Mouse (Mus musculus): Measurements from ENCODE around the gene Nfia. TPM values are rescaled to one million over a fixed set of nuclear protein-coding genes. Genes with fewer than 3 reads are reported as not detected.

The Nfia gene
- polyA plus RNA-seq, 1 experiment = not detected

- Histone ChIP-seq H3K4me3 (ENCODE audit: insufficient read depth, low read depth, low read length) (no peak overlapping the region), H3K4me1 (ENCODE audit: control insufficient read depth, insufficient read depth, low read length) (no peaks in the 10 kb centered on the region), H3K27ac (ENCODE audit: insufficient read depth, low read depth, low read length) (peak overlapping the region; percentile 8)
- WGBS = 75% methylated on average over 8 of the region's 8 CpGs
- TF ChIP-seq CTCF (IDR thresholded peaks at IDR 0.05; ENCODE audit: insufficient read depth, low read depth, low read length) (no peak), POLR2A (IDR thresholded peaks at IDR 0.05; ENCODE audit: insufficient read depth, low read depth, low read length) (no peak)
These were observed 13.2 kb downstream of the Nfia start for GRCm38 (mm10) chr4:97785547-97786271.

DNA sequence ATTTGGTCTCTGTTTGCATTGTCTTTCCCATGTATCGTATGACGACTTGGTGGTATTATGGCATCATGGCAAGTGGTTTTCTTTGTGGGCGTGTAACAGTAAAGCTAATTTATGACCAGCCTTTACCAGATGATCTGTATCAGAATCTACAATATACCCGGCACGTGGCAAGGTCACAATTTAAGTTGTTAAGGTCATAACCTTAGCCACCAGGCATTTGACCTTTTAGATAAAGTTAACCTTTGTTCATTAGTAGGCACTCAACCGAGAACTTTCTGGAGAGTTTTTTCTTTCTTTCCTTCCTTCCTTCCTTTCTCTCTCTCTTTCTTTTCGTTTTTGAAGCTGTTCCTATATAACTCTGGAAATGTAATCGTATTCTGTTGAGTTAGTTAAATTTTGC, 14.0 kb downstream of the Nfia start:
- TF ChIP-seq CTCF (IDR thresholded peaks at IDR 0.05; ENCODE audit: insufficient read depth, low read depth, low read length) (no peak), POLR2A (IDR thresholded peaks at IDR 0.05; ENCODE audit: insufficient read depth, low read depth, low read length) (no peak)
- no peaks in the 10 kb centered on the region for H3K4me1 ChIP-seq (ENCODE audit: control insufficient read depth, insufficient read depth, low read length)
- no peak overlapping the region for H3K4me3 ChIP-seq (ENCODE audit: insufficient read depth, low read depth, low read length)
- WGBS = 87% methylated on average over 8 of the region's 8 CpGs
- H3K27ac ChIP-seq (ENCODE audit: insufficient read depth, low read depth, low read length) = no peak overlapping the region

DNA sequence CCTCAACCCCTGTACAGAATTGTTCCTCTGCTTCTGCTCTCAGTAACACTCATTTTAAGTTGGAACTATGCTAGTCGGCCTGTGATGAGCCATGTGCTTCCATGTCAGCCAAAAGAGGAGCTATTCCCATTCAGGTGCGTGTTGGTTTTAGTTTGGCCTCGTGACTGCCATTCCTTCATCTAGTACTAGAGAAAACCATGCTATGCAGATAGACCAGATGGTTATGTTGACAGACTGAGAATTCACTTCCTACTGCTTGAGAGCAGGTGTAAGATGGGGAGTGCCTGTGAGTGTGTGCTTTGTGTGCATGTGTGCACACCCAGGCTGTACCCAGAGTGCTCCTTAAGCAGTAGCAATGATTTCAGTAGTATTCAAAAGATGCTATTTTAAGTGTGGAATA, 15.0 kb downstream of the Nfia start:
- H3K4me1 ChIP-seq (ENCODE audit: control insufficient read depth, insufficient read depth, low read length) = no peaks in the 10 kb centered on the region
- H3K27ac ChIP-seq (ENCODE audit: insufficient read depth, low read depth, low read length) = no peak overlapping the region
- no peak for TF ChIP-seq CTCF (IDR thresholded peaks at IDR 0.05; ENCODE audit: insufficient read depth, low read depth, low read length)
- no peak for TF ChIP-seq POLR2A (IDR thresholded peaks at IDR 0.05; ENCODE audit: insufficient read depth, low read depth, low read length)
- 64% methylated on average over 3 of the region's 3 CpGs for WGBS
- no peak overlapping the region for H3K4me3 ChIP-seq (ENCODE audit: insufficient read depth, low read depth, low read length)

GRCm38 (mm10) chr4:97788537-97788936, 16.0 kb downstream of the Nfia start:
- 71% methylated on average over 4 of the region's 4 CpGs for WGBS
- Histone ChIP-seq H3K4me1 (ENCODE audit: control insufficient read depth, insufficient read depth, low read length) (no peaks in the 10 kb centered on the region), H3K27ac (ENCODE audit: insufficient read depth, low read depth, low read length) (no peak overlapping the region), H3K4me3 (ENCODE audit: insufficient read depth, low read depth, low read length) (no peak overlapping the region)
- TF ChIP-seq CTCF (IDR thresholded peaks at IDR 0.05; ENCODE audit: insufficient read depth, low read depth, low read length) = no peak
- TF ChIP-seq POLR2A (IDR thresholded peaks at IDR 0.05; ENCODE audit: insufficient read depth, low read depth, low read length) = no peak

- TF ChIP-seq POLR2A (IDR thresholded peaks at IDR 0.05; ENCODE audit: insufficient read depth, low read depth, low read length) (no peak), CTCF (IDR thresholded peaks at IDR 0.05; ENCODE audit: insufficient read depth, low read depth, low read length) (no peak)
- no peaks in the 10 kb centered on the region for H3K4me1 ChIP-seq (ENCODE audit: control insufficient read depth, insufficient read depth, low read length)
- no peak overlapping the region for H3K4me3 ChIP-seq (ENCODE audit: insufficient read depth, low read depth, low read length)
- H3K27ac ChIP-seq (ENCODE audit: insufficient read depth, low read depth, low read length) = no peak overlapping the region
- 80% methylated on average over 10 of the region's 10 CpGs for WGBS
These were observed 21.4 kb downstream of the Nfia start for GRCm38 (mm10) chr4:97793931-97794330.

DNA sequence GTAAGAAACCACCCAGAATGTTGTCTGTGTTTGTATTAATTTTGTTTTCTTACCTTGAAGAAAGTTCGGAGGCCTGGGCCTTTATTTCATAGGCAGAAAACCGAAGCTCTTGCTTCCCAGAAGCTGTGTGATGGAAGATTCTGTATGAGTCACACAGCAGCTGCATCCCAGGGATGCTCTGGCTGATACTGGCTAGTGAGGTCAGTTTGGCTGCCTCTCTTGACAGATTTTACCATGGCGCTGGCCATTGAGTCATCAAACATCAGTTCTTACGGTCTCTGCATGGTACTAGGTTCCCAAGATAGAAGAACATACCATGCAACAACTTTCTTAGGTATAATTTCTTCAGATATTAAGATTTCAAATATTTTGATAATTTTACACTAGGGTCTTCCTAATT, 22.3 kb downstream of the Nfia start:
- WGBS = 76% methylated on average over 4 of the region's 4 CpGs
- TF ChIP-seq POLR2A (IDR thresholded peaks at IDR 0.05; ENCODE audit: insufficient read depth, low read depth, low read length) (no peak), CTCF (IDR thresholded peaks at IDR 0.05; ENCODE audit: insufficient read depth, low read depth, low read length) (no peak)
- Histone ChIP-seq H3K27ac (ENCODE audit: insufficient read depth, low read depth, low read length) (no peak overlapping the region), H3K4me3 (ENCODE audit: insufficient read depth, low read depth, low read length) (no peak overlapping the region), H3K4me1 (ENCODE audit: control insufficient read depth, insufficient read depth, low read length) (no peaks in the 10 kb centered on the region)

- TF ChIP-seq POLR2A (IDR thresholded peaks at IDR 0.05; ENCODE audit: insufficient read depth, low read depth, low read length) (no peak), CTCF (IDR thresholded peaks at IDR 0.05; ENCODE audit: insufficient read depth, low read depth, low read length) (no peak)
- 58% methylated on average over 5 of the region's 5 CpGs for WGBS
- no peak overlapping the region for H3K4me3 ChIP-seq (ENCODE audit: insufficient read depth, low read depth, low read length)
- no peaks in the 10 kb centered on the region for H3K4me1 ChIP-seq (ENCODE audit: control insufficient read depth, insufficient read depth, low read length)
- H3K27ac ChIP-seq (ENCODE audit: insufficient read depth, low read depth, low read length) = peak overlapping the region; percentile 20
These were observed 23.4 kb downstream of the Nfia start for GRCm38 (mm10) chr4:97795957-97796356.

DNA sequence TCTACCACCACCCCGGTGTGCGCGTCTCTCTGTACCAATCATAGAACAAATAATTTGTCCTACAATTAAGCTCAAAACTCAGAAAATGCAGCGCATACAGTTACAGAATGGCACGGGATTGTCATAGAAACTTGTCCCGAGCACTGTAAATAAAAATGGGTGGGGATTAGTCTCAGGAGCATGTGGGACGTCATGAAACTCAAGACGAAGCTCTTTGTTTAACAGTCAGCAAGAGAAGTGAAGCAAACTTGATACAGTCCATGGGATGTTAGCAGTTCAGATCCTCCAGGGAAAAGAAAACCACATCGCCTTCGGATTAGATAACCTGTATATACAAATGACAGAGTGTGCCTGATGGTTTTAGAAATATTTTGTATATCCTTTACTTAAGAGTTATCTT, 24.0 kb downstream of the Nfia start:
- Histone ChIP-seq H3K4me3 (ENCODE audit: insufficient read depth, low read depth, low read length) (no peak overlapping the region), H3K4me1 (ENCODE audit: control insufficient read depth, insufficient read depth, low read length) (no peaks in the 10 kb centered on the region), H3K27ac (ENCODE audit: insufficient read depth, low read depth, low read length) (no peak overlapping the region)
- WGBS = 53% methylated on average over 10 of the region's 10 CpGs
- TF ChIP-seq POLR2A (IDR thresholded peaks at IDR 0.05; ENCODE audit: insufficient read depth, low read depth, low read length) (no peak), CTCF (IDR thresholded peaks at IDR 0.05; ENCODE audit: insufficient read depth, low read depth, low read length) (no peak)

DNA sequence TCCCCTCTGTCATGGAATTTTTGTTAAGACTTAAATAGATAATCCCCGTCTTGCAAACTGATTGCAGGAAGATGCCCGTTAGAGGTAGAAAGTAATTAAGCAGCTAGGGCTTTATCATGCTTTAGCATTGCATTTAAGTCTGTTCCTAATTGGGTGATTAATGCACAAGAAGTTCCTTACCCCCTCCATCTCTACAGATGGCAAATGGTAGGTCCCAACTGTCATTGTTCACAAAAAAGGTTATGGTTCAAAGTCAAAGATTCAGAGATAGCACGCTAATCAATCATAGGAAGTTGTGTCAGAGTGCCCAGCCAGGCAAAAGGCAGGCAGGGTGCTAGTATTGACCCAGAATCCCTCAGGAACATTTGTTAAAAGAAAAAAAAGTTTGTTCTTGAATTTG, 31.3 kb downstream of the Nfia start:
- H3K4me1 ChIP-seq (ENCODE audit: control insufficient read depth, insufficient read depth, low read length) = no peaks in the 10 kb centered on the region
- 80% methylated on average over 3 of the region's 3 CpGs for WGBS
- H3K27ac ChIP-seq (ENCODE audit: insufficient read depth, low read depth, low read length) = no peak overlapping the region
- H3K4me3 ChIP-seq (ENCODE audit: insufficient read depth, low read depth, low read length) = no peak overlapping the region
- no peak for TF ChIP-seq CTCF (IDR thresholded peaks at IDR 0.05; ENCODE audit: insufficient read depth, low read depth, low read length)
- no peak for TF ChIP-seq POLR2A (IDR thresholded peaks at IDR 0.05; ENCODE audit: insufficient read depth, low read depth, low read length)
